Mouse (Mus musculus) stomach, postnatal 0 days (tissue): ENCODE results near the gene Rsph1.

Experiments
- CTCF ChIP-seq: IDR thresholded peaks from 2 replicates; pipeline ENCODE4 v1.5.1; 2016; ENCODE audit warnings: antibody characterized with exemption, low read depth, mild to moderate bottlenecking, moderate library complexity
- EP300 ChIP-seq: optimal IDR thresholded peaks from 2 replicates; pipeline ENCODE3; 2016; ENCODE audit warnings: antibody characterized with exemption

DNA sequence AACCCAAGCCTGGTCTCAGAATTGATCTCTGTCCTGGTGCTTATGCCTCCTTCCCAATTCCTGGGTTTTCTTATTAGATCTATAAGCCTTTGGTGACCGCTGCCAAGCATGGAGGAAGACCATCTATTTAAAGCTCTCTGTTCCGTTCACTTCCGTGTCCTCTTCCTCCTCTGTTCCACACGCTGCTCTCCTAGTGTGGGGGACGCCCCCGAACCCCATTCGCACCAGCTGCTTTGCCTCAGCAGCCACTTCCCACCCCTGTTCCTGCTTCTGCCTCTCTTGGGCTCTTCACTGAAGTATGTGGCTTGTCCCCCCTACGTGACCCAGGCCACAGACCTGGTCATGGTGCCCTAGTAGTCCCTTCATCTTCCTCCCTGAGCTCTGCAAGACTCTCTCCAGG lies 47.0 kb upstream of the Rsph1 start:
- TF ChIP-seq CTCF, result no peak
- TF ChIP-seq EP300, result no peak
